Mouse (Mus musculus) kidney, adult 2 months (tissue): Measurements from ENCODE around the gene Eif4a1. TPM values are rescaled to one million over a fixed set of nuclear protein-coding genes. Genes with fewer than 3 reads are reported as not detected.
A peak's percentile ranks its signal among the peaks of the same experiment; 100 is the strongest.
"Not testable (repeated sequence)": the region's sequence is repeated elsewhere in the genome, so short reads cannot be mapped to it uniquely, and the experiment has no call there.

ENCODE experiments used
- DNase-seq: peaks from one replicate; pipeline ENCODE4 v3.0.0; 2021
- H3K27ac ChIP-seq: fragments of 200-500 bp; 2 replicates; pipeline ENCODE4 v1.5.1; 2012; ENCODE audit warnings: low read depth, low read length, control low read depth, inconsistent platforms; ENCODE audit not compliant: insufficient read depth
- H3K27me3 ChIP-seq: fragments of 200-500 bp; replicated peaks from 2 replicates; pipeline ENCODE4 v1.6.1; 2012; ENCODE audit warnings: mild to moderate bottlenecking, moderate library complexity, low read length, inconsistent platforms; ENCODE audit not compliant: control insufficient read depth, insufficient read depth
- H3K36me3 ChIP-seq: fragments of 200-500 bp; 2 replicates; pipeline ENCODE4 v1.6.1; 2012; ENCODE audit warnings: mild to moderate bottlenecking, moderate library complexity, low read length, inconsistent platforms; ENCODE audit not compliant: control insufficient read depth, insufficient read depth
- H3K4me1 ChIP-seq: fragments of 200-500 bp; 2 replicates; pipeline ENCODE4 v1.6.1; 2011; ENCODE audit warnings: low read length; ENCODE audit not compliant: control insufficient read depth, insufficient read depth
- H3K4me3 ChIP-seq: fragments of 200-500 bp; 2 replicates; pipeline ENCODE4 v1.5.1; 2011; ENCODE audit warnings: mild to moderate bottlenecking, low read depth, low read length, control low read depth; ENCODE audit not compliant: insufficient read depth
- CTCF ChIP-seq: fragments of 200-500 bp; conservative IDR thresholded peaks from 2 replicates; pipeline ENCODE4 v1.5.1; 2011; ENCODE audit warnings: low read depth, mild to moderate bottlenecking, control low read depth, low read length, moderate library complexity, mixed read lengths; ENCODE audit not compliant: insufficient read depth, insufficient read length
- POLR2A ChIP-seq: fragments of 200-500 bp; IDR thresholded peaks from one replicate; pipeline ENCODE4 v1.6.1; 2011; ENCODE audit warnings: low read depth, low read length, control low read depth
- WGBS: fragments of 180-500 bp; shearing (Covaris S2); methylation state at CpG from one replicate; pipeline ENCODE4 v1.1.7; 2018; 5-methylcytosine and 5-hydroxymethylcytosine counted together
- polyA plus RNA-seq: library from polyadenylated mRNA; depleted of rRNA; stranded (reverse); fragments of >200 nt; gene quantifications from 2 replicates; pipeline ENCODE4 v1.2.3, GENCODE M21; 2012

Eif4a1 gene
- polyA plus RNA-seq, 1 experiment, result 244 TPM

GRCm38 (mm10) chr11:69633128-69633866 is 38.9 kb downstream of the Eif4a1 start:
- peaks cover 3% of the 10 kb centered on the region; the same call in 1 of the 2 replicates for H3K4me1 ChIP-seq
- H3K27ac ChIP-seq, result peak overlapping the region; percentile 59
- no peaks in the 10 kb centered on the region; the same call in 1 of the 2 replicates for H3K36me3 ChIP-seq
- H3K4me3 ChIP-seq, result peak overlapping the region; percentile 96
- under 1% methylated on average over 50 of the region's 50 CpGs for WGBS
- TF ChIP-seq POLR2A (no peak), CTCF (no peak)
- DNase-seq, result no peak
- no peaks in the 10 kb centered on the region for H3K27me3 ChIP-seq

- Histone ChIP-seq H3K4me3 (peak within 1 kb of the TSS; percentile 96), H3K27me3 (no peaks in the 10 kb centered on the region), H3K27ac (peak within 1 kb of the TSS; percentile 59), H3K36me3 (no peaks in the 10 kb centered on the region; the same call in 1 of the 2 replicates), H3K4me1 (peaks cover 3% of the 10 kb centered on the region; the same call in 1 of the 2 replicates)
- peak; percentile 100 for DNase-seq
- TF ChIP-seq POLR2A (no peak), CTCF (peak; percentile 82)
- WGBS, result under 1% methylated on average over 56 of the region's 56 CpGs
These were observed 39.7 kb downstream of the Eif4a1 start, which contains the start of gene Fxr2 for GRCm38 (mm10) chr11:69632284-69633089. Fxr2 (plus strand) TSS chr11:69632990.

- 44% methylated on average over 1 of the region's 1 CpGs for WGBS
- Histone ChIP-seq H3K36me3 (no peaks in the 10 kb centered on the region), H3K4me3 (no peak overlapping the region), H3K27me3 (no peaks in the 10 kb centered on the region), H3K4me1 (peaks cover 3% of the 10 kb centered on the region; the same call in 1 of the 2 replicates), H3K27ac (no peak overlapping the region)
- TF ChIP-seq POLR2A (no peak), CTCF (peak; percentile 16; the same call in 1 of the 2 replicates)
- DNase-seq, result peak; percentile 38
These were observed 42.4 kb downstream of the Eif4a1 start for GRCm38 (mm10) chr11:69629802-69630201.

- 38% methylated on average over 6 of the region's 6 CpGs for WGBS
- H3K36me3 ChIP-seq, result no peaks in the 10 kb centered on the region
- TF ChIP-seq POLR2A, result no peak
- TF ChIP-seq CTCF, result peak; percentile 99
- H3K4me1 ChIP-seq, result no peaks in the 10 kb centered on the region
- H3K4me3 ChIP-seq, result no peak overlapping the region
- no peaks in the 10 kb centered on the region for H3K27me3 ChIP-seq
- DNase-seq, result peak; percentile 87
- no peak overlapping the region for H3K27ac ChIP-seq
These were observed 43.9 kb downstream of the Eif4a1 start for GRCm38 (mm10) chr11:69628286-69628685.

GRCm38 (mm10) chr11:69624339-69624738 is 47.9 kb downstream of the Eif4a1 start:
- not testable (repeated sequence) for H3K36me3 ChIP-seq, H3K27me3 ChIP-seq, H3K4me1 ChIP-seq, H3K4me3 ChIP-seq, DNase-seq, H3K27ac ChIP-seq
- WGBS, result 84% methylated on average over 2 of the region's 2 CpGs

- Histone ChIP-seq H3K4me3 (no peak overlapping the region), H3K27ac (no peak overlapping the region), H3K27me3 (no peaks in the 10 kb centered on the region), H3K36me3 (no peaks in the 10 kb centered on the region), H3K4me1 (no peaks in the 10 kb centered on the region; the same call in 1 of the 2 replicates)
- TF ChIP-seq POLR2A, result no peak
- no peak for TF ChIP-seq CTCF
- 78% methylated on average over 4 of the region's 4 CpGs for WGBS
- DNase-seq, result no peak
These were observed 49.2 kb downstream of the Eif4a1 start for GRCm38 (mm10) chr11:69623006-69623405.

- no peak overlapping the region for H3K27ac ChIP-seq
- H3K4me3 ChIP-seq, result peak overlapping the region; percentile 56
- no peaks in the 10 kb centered on the region; the same call in 1 of the 2 replicates for H3K4me1 ChIP-seq
- no peaks in the 10 kb centered on the region for H3K27me3 ChIP-seq
- 16% methylated on average over 6 of the region's 6 CpGs for WGBS
- DNase-seq, result peak; percentile 27
- TF ChIP-seq CTCF (no peak), POLR2A (no peak)
- no peaks in the 10 kb centered on the region for H3K36me3 ChIP-seq
These were observed 49.8 kb downstream of the Eif4a1 start for GRCm38 (mm10) chr11:69622406-69622805.
